Comparison of ENCODE assay signal across 24 mouse cellular contexts in the genomic region with DNA sequence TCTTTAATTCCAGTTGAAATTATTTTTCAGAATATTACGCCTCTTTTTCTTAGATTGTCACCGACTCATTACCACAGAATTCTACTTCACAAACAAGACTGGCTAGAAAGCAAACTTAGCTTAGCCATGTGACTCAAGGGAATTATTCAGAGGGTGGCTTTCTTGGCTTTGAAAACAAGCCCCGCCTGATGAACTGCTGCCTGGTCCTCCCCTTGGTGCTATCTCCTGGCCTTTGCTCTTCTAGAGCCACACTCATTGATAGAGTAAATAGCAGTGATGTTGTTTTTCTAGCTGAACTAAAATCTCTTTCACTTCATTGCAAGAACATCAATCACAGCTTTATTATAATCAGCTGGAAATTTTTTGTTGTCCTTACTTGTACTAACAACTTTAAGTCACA.
DNase-seq lines count a peak whose midpoint lies in the region; ATAC-seq and TF ChIP-seq lines count a peak whose summit lies in the region.
"Had no signal": no experiment of that assay in that cellular context is flagged by ENCODE, and none has a peak within 500 bp of the region (broad histone marks: within the 10 kb centered on the region; RNA-seq: fewer than 3 reads in every experiment).

No protein-coding gene starts in this region.

- no peaks in the 10 kb centered on the region for H3K79me3 ChIP-seq in C2C12 (ENCODE audit: low read depth)

- H3K9me3 ChIP-seq in intestine, embryonic 15.5 days = no peaks in the 10 kb centered on the region
- no peaks in the 10 kb centered on the region for H3K9me3 ChIP-seq in intestine, postnatal 0 days (ENCODE audit: control insufficient read depth)
- no peaks in the 10 kb centered on the region for H3K9me3 ChIP-seq in liver, postnatal 0 days (ENCODE audit: low read length)
- no peaks in the 10 kb centered on the region for H3K9me3 ChIP-seq in liver, embryonic 11.5 days (ENCODE audit: control insufficient read depth, low read length)
- no peaks in the 10 kb centered on the region for H3K9me3 ChIP-seq in stomach, postnatal 0 days (ENCODE audit: control insufficient read depth, low read length)
- no peaks in the 10 kb centered on the region for H3K9me3 ChIP-seq in hindbrain, embryonic 16.5 days (ENCODE audit: control insufficient read depth, low read length)
- H3K9me3 ChIP-seq: heart, embryonic 10.5 days; heart, embryonic 15.5 days; midbrain, embryonic 10.5 days; midbrain, embryonic 15.5 days had no signal

- no peak for TF ChIP-seq CTCF in intestine, postnatal 0 days (IDR thresholded peaks at IDR 0.05; ENCODE audit: low read depth)
- no peak for TF ChIP-seq CTCF in liver, postnatal 0 days (IDR thresholded peaks at IDR 0.05; ENCODE audit: low read depth)
- TF ChIP-seq CTCF in C2C12 (IDR thresholded peaks at IDR 0.05; ENCODE audit: control insufficient read depth, insufficient read depth, insufficient read length) = no peak
- TF ChIP-seq CTCF in stomach, postnatal 0 days (IDR thresholded peaks at IDR 0.05; ENCODE audit: low read depth) = no peak

- H3K27me3 ChIP-seq in intestine, embryonic 15.5 days (replicated peaks) = no peaks in the 10 kb centered on the region
- H3K27me3 ChIP-seq in intestine, postnatal 0 days (replicated peaks; ENCODE audit: control insufficient read depth, insufficient read depth, low read length) = no peaks in the 10 kb centered on the region
- H3K27me3 ChIP-seq in liver, postnatal 0 days (ENCODE audit: insufficient read depth, low read length) = no peaks in the 10 kb centered on the region
- H3K27me3 ChIP-seq in liver, embryonic 11.5 days (replicated peaks; ENCODE audit: control insufficient read depth, insufficient read depth, low read length) = no peaks in the 10 kb centered on the region
- no peaks in the 10 kb centered on the region for H3K27me3 ChIP-seq in C2C12 (ENCODE audit: control insufficient read depth, insufficient read depth, insufficient read length)
- H3K27me3 ChIP-seq in stomach, postnatal 0 days (ENCODE audit: control insufficient read depth, insufficient read depth, low read length) = no peaks in the 10 kb centered on the region
- H3K27me3 ChIP-seq in hindbrain, embryonic 16.5 days (replicated peaks; ENCODE audit: control insufficient read depth, insufficient read depth, low read length) = no peaks in the 10 kb centered on the region
- H3K27me3 ChIP-seq: heart, embryonic 15.5 days; midbrain, embryonic 15.5 days had no signal

- no peak overlapping the region for H3ac ChIP-seq in C2C12 (ENCODE audit: control insufficient read depth, insufficient read length, low read depth)

- H3K79me2 ChIP-seq in C2C12 (ENCODE audit: control insufficient read depth, insufficient read depth) = no peaks in the 10 kb centered on the region

- DNase-seq in liver, postnatal 0 days = no peak
- no peak for DNase-seq in liver, embryonic 11.5 days (ENCODE audit: low spot score)
- peak; percentile 40 for DNase-seq in stomach, postnatal 0 days (ENCODE audit: low spot score)
- DNase-seq: adrenal gland, adult 2 months; cerebellum, adult 9-10 months; cerebellum, postnatal 36 days; gastrocnemius, postnatal 25 days; heart, adult 11 months; kidney, adult 11 months; liver; lung, adult 18-20 months; lung, postnatal 14 days; right cerebral cortex, postnatal 4 days; thymus, postnatal 4 days had no signal

- peak; percentile 71; the same call in 1 of the 2 replicates for ATAC-seq in intestine, embryonic 15.5 days
- no peak; the same call in 1 of the 2 replicates for ATAC-seq in intestine, postnatal 0 days
- peak; percentile 48 for ATAC-seq in liver, postnatal 0 days
- ATAC-seq in liver, embryonic 11.5 days (replicated peaks; ENCODE audit: low FRiP score) = no peak
- peak; percentile 97 for ATAC-seq in stomach, postnatal 0 days (ENCODE audit: low FRiP score, low TSS enrichment)
- ATAC-seq in hindbrain, embryonic 16.5 days = no peak
- ATAC-seq: forebrain, embryonic 14.5 days; hindbrain, postnatal 0 days; midbrain, embryonic 15.5 days had no signal

- 76% methylated on average over 3 of the region's 3 CpGs for WGBS in intestine, embryonic 15.5 days
- 54% methylated on average over 3 of the region's 3 CpGs for WGBS in intestine, postnatal 0 days
- WGBS in liver, postnatal 0 days (ENCODE audit: insufficient replicate concordance) = 64% methylated on average over 3 of the region's 3 CpGs
- WGBS in liver, embryonic 11.5 days = 80% methylated on average over 3 of the region's 3 CpGs
- WGBS in stomach, postnatal 0 days = 74% methylated on average over 3 of the region's 3 CpGs
- 86% methylated on average over 3 of the region's 3 CpGs for WGBS in hindbrain, embryonic 16.5 days

- no peaks in the 10 kb centered on the region for H3K4me1 ChIP-seq in intestine, embryonic 15.5 days (replicated peaks)
- no peaks in the 10 kb centered on the region for H3K4me1 ChIP-seq in intestine, postnatal 0 days (replicated peaks; ENCODE audit: control insufficient read depth, insufficient read depth, low read length)
- no peaks in the 10 kb centered on the region for H3K4me1 ChIP-seq in liver, postnatal 0 days (ENCODE audit: insufficient read depth)
- no peaks in the 10 kb centered on the region for H3K4me1 ChIP-seq in liver, embryonic 11.5 days (replicated peaks; ENCODE audit: control insufficient read depth, insufficient read depth, low read length)
- H3K4me1 ChIP-seq in stomach, postnatal 0 days (replicated peaks; ENCODE audit: control insufficient read depth, insufficient read depth) = no peaks in the 10 kb centered on the region
- H3K4me1 ChIP-seq in hindbrain, embryonic 16.5 days (ENCODE audit: control insufficient read depth, insufficient read depth, low read depth, low read length) = no peaks in the 10 kb centered on the region
- H3K4me1 ChIP-seq: heart, embryonic 10.5 days; heart, embryonic 15.5 days; midbrain, embryonic 10.5 days; midbrain, embryonic 15.5 days had no signal

- H3K4me2 ChIP-seq in intestine, embryonic 15.5 days (replicated peaks) = no peak overlapping the region
- H3K4me2 ChIP-seq in intestine, postnatal 0 days (replicated peaks; ENCODE audit: low read depth) = no peak overlapping the region
- H3K4me2 ChIP-seq in liver, postnatal 0 days (ENCODE audit: low read depth, low read length) = no peak overlapping the region
- no peak overlapping the region for H3K4me2 ChIP-seq in liver, embryonic 11.5 days
- no peak overlapping the region for H3K4me2 ChIP-seq in stomach, postnatal 0 days (replicated peaks; ENCODE audit: low read depth)
- H3K4me2 ChIP-seq in hindbrain, embryonic 16.5 days (ENCODE audit: low read length) = no peak overlapping the region
- H3K4me2 ChIP-seq: heart, embryonic 15.5 days; midbrain, embryonic 15.5 days had no signal

- H3K9ac ChIP-seq in intestine, embryonic 15.5 days = no peak overlapping the region
- H3K9ac ChIP-seq in intestine, postnatal 0 days (ENCODE audit: low read depth, low read length) = no peak overlapping the region
- H3K9ac ChIP-seq in liver, postnatal 0 days (replicated peaks) = no peak overlapping the region
- no peak overlapping the region for H3K9ac ChIP-seq in liver, embryonic 11.5 days (ENCODE audit: low read depth, low read length)
- H3K9ac ChIP-seq in stomach, postnatal 0 days (ENCODE audit: low read length) = no peak overlapping the region
- no peak overlapping the region for H3K9ac ChIP-seq in hindbrain, embryonic 16.5 days (ENCODE audit: low read depth, low read length)
- H3K9ac ChIP-seq: heart, embryonic 15.5 days; midbrain, embryonic 15.5 days had no signal

- no peak overlapping the region for H3K4me3 ChIP-seq in intestine, embryonic 15.5 days (replicated peaks)
- H3K4me3 ChIP-seq in intestine, postnatal 0 days (ENCODE audit: low read depth, low read length) = no peak overlapping the region
- no peak overlapping the region for H3K4me3 ChIP-seq in liver, postnatal 0 days (ENCODE audit: low read depth, low read length)
- H3K4me3 ChIP-seq in liver, embryonic 11.5 days (ENCODE audit: low read depth, low read length) = no peak overlapping the region
- H3K4me3 ChIP-seq in C2C12 (ENCODE audit: insufficient read depth, poor library complexity, severe bottlenecking) = no peak overlapping the region
- no peak overlapping the region for H3K4me3 ChIP-seq in stomach, postnatal 0 days (ENCODE audit: low read depth, low read length)
- H3K4me3 ChIP-seq in hindbrain, embryonic 16.5 days (ENCODE audit: low read length) = no peak overlapping the region
- H3K4me3 ChIP-seq: heart, embryonic 10.5 days; heart, embryonic 15.5 days; midbrain, embryonic 10.5 days; midbrain, embryonic 15.5 days had no signal

- TF ChIP-seq EP300 in liver, postnatal 0 days (IDR thresholded peaks at IDR 0.05; ENCODE audit: low read depth) = no peak
- no peak for TF ChIP-seq EP300 in stomach, postnatal 0 days (optimal IDR thresholded peaks at IDR 0.05)

- no peak overlapping the region for H3K27ac ChIP-seq in intestine, embryonic 15.5 days
- no peak overlapping the region for H3K27ac ChIP-seq in intestine, postnatal 0 days (ENCODE audit: low read depth, low read length)
- no peak overlapping the region for H3K27ac ChIP-seq in liver, postnatal 0 days (ENCODE audit: low read depth)
- no peak overlapping the region for H3K27ac ChIP-seq in liver, embryonic 11.5 days (ENCODE audit: low read depth, low read length)
- H3K27ac ChIP-seq in stomach, postnatal 0 days (replicated peaks) = no peak overlapping the region
- no peak overlapping the region for H3K27ac ChIP-seq in hindbrain, embryonic 16.5 days (ENCODE audit: low read depth, low read length)
- H3K27ac ChIP-seq: heart, embryonic 10.5 days; heart, embryonic 15.5 days; hindbrain, postnatal 0 days; midbrain, embryonic 10.5 days; midbrain, embryonic 15.5 days had no signal

- H3K36me3 ChIP-seq in intestine, embryonic 15.5 days = no peaks in the 10 kb centered on the region
- no peaks in the 10 kb centered on the region for H3K36me3 ChIP-seq in intestine, postnatal 0 days (ENCODE audit: control insufficient read depth, insufficient read depth)
- H3K36me3 ChIP-seq in liver, postnatal 0 days (replicated peaks; ENCODE audit: insufficient read depth, low read length) = no peaks in the 10 kb centered on the region
- no peaks in the 10 kb centered on the region for H3K36me3 ChIP-seq in liver, embryonic 11.5 days (ENCODE audit: control insufficient read depth, insufficient read depth, low read length)
- H3K36me3 ChIP-seq in C2C12 (ENCODE audit: control insufficient read depth, insufficient read depth) = no peaks in the 10 kb centered on the region
- no peaks in the 10 kb centered on the region for H3K36me3 ChIP-seq in stomach, postnatal 0 days (ENCODE audit: control insufficient read depth, insufficient read depth, low read length)
- H3K36me3 ChIP-seq in hindbrain, embryonic 16.5 days (ENCODE audit: control insufficient read depth, insufficient read depth, low read length) = no peaks in the 10 kb centered on the region
- H3K36me3 ChIP-seq: heart, embryonic 10.5 days; heart, embryonic 15.5 days; midbrain, embryonic 10.5 days; midbrain, embryonic 15.5 days had no signal

TF ChIP-seq in C2C12, 6 proteins besides CTCF, POLR2A, EP300 and RAD21:
- no peak for TF ChIP-seq CEBPB (IDR thresholded peaks at IDR 0.05; ENCODE audit: low read depth)
- peak; percentile 74 for TF ChIP-seq USF1 (IDR thresholded peaks at IDR 0.05; ENCODE audit: low read depth)
- no peak for TF ChIP-seq MYOD1 (IDR thresholded peaks at IDR 0.05; ENCODE audit: control insufficient read depth, insufficient read length, low read depth)
TF ChIP-seq in C2C12: peak in this region for 1.

Comparison
In these comparisons a context has a peak if more than half of its experiments do, and no peak if none do; other contexts are left out.
1. ATAC-seq: peak in intestine, embryonic 15.5 days (single experiment), liver, postnatal 0 days (single experiment) and stomach, postnatal 0 days (single experiment); none in intestine, postnatal 0 days (single experiment), liver, embryonic 11.5 days (single experiment) and hindbrain, embryonic 16.5 days (single experiment).